Mouse (Mus musculus): Measurements from ENCODE around the gene Emc4. TPM values are rescaled to one million over a fixed set of nuclear protein-coding genes. Genes with fewer than 3 reads are reported as not detected.
A peak's percentile ranks its signal among the peaks of the same experiment; 100 is the strongest.

The Emc4 gene
- polyA plus RNA-seq, 1 experiment from 2014 or later: 40.0 TPM

- H3K4me2 ChIP-seq (ENCODE audit: low read depth, low read length): peak within 1 kb of the TSS; percentile 78
- H3K9ac ChIP-seq (ENCODE audit: low read depth, low read length): peak within 1 kb of the TSS; percentile 99
- no peaks in the 10 kb centered on the region for H3K27me3 ChIP-seq (ENCODE audit: control insufficient read depth, insufficient read depth, low read depth, low read length)
- peak within 1 kb of the TSS; percentile 99 for H3K4me3 ChIP-seq (ENCODE audit: low read depth, low read length)
- H3K4me1 ChIP-seq (ENCODE audit: control insufficient read depth, low read depth, low read length): peaks cover 17% of the 10 kb centered on the region
- H3K27ac ChIP-seq (ENCODE audit: low read length): peak within 1 kb of the TSS; percentile 91
- under 1% methylated on average over 72 of the region's 72 CpGs for WGBS (ENCODE audit: insufficient replicate concordance)
- H3K9me3 ChIP-seq (replicated peaks; ENCODE audit: control insufficient read depth, low read length): no peaks in the 10 kb centered on the region
- no peaks in the 10 kb centered on the region for H3K36me3 ChIP-seq (ENCODE audit: control insufficient read depth, insufficient read depth)
- ATAC-seq (ENCODE audit: low read depth): peak; percentile 100
Measured at GRCm38 (mm10) chr2:112378973-112379898, 11.4 kb upstream of the Emc4 start, which contains the start of gene Katnbl1. Gene Katnbl1 (plus strand): TSS chr2:112379211.

- no peak for ATAC-seq (ENCODE audit: low read depth)
- Histone ChIP-seq H3K27ac (ENCODE audit: low read length) (no peak overlapping the region), H3K4me1 (ENCODE audit: control insufficient read depth, low read depth, low read length) (peaks cover 3% of the 10 kb centered on the region), H3K27me3 (ENCODE audit: control insufficient read depth, insufficient read depth, low read depth, low read length) (no peaks in the 10 kb centered on the region), H3K4me2 (ENCODE audit: low read depth, low read length) (no peak overlapping the region), H3K36me3 (ENCODE audit: control insufficient read depth, insufficient read depth) (no peaks in the 10 kb centered on the region), H3K9ac (ENCODE audit: low read depth, low read length) (no peak overlapping the region), H3K4me3 (ENCODE audit: low read depth, low read length) (no peak overlapping the region), H3K9me3 (replicated peaks; ENCODE audit: control insufficient read depth, low read length) (no peaks in the 10 kb centered on the region)
- 13% methylated on average over 5 of the region's 5 CpGs for WGBS (ENCODE audit: insufficient replicate concordance)
Measured at GRCm38 (mm10) chr2:112374610-112375009, 6.8 kb upstream of the Emc4 start.

- Histone ChIP-seq H3K9ac (ENCODE audit: low read depth, low read length) (no peak overlapping the region), H3K9me3 (replicated peaks; ENCODE audit: control insufficient read depth, low read length) (no peaks in the 10 kb centered on the region), H3K4me1 (ENCODE audit: control insufficient read depth, low read depth, low read length) (no peaks in the 10 kb centered on the region; the same call in 1 of the 2 replicates), H3K4me2 (ENCODE audit: low read depth, low read length) (no peak overlapping the region), H3K27ac (ENCODE audit: low read length) (no peak overlapping the region), H3K4me3 (ENCODE audit: low read depth, low read length) (no peak overlapping the region), H3K36me3 (ENCODE audit: control insufficient read depth, insufficient read depth) (no peaks in the 10 kb centered on the region), H3K27me3 (ENCODE audit: control insufficient read depth, insufficient read depth, low read depth, low read length) (no peaks in the 10 kb centered on the region)
- 49% methylated on average over 4 of the region's 4 CpGs for WGBS (ENCODE audit: insufficient replicate concordance)
- ATAC-seq (ENCODE audit: low read depth): no peak
Measured at GRCm38 (mm10) chr2:112373141-112373540, 5.3 kb upstream of the Emc4 start.

GRCm38 (mm10) chr2:112369941-112370340, 2.1 kb upstream of the Emc4 start:
- ATAC-seq (ENCODE audit: low read depth): no peak
- Histone ChIP-seq H3K36me3 (ENCODE audit: control insufficient read depth, insufficient read depth) (peaks cover 2% of the 10 kb centered on the region), H3K9ac (ENCODE audit: low read depth, low read length) (no peak overlapping the region), H3K4me2 (ENCODE audit: low read depth, low read length) (no peak overlapping the region), H3K4me3 (ENCODE audit: low read depth, low read length) (no peak overlapping the region), H3K9me3 (replicated peaks; ENCODE audit: control insufficient read depth, low read length) (no peaks in the 10 kb centered on the region), H3K27me3 (ENCODE audit: control insufficient read depth, insufficient read depth, low read depth, low read length) (no peaks in the 10 kb centered on the region), H3K27ac (ENCODE audit: low read length) (no peak overlapping the region), H3K4me1 (ENCODE audit: control insufficient read depth, low read depth, low read length) (peaks cover 13% of the 10 kb centered on the region)
- WGBS (ENCODE audit: insufficient replicate concordance): 34% methylated on average over 5 of the region's 5 CpGs

- Histone ChIP-seq H3K4me2 (ENCODE audit: low read depth, low read length) (peak overlapping the region; percentile 84), H3K27me3 (ENCODE audit: control insufficient read depth, insufficient read depth, low read depth, low read length) (no peaks in the 10 kb centered on the region), H3K4me3 (ENCODE audit: low read depth, low read length) (peak overlapping the region; percentile 99), H3K27ac (ENCODE audit: low read length) (peak overlapping the region; percentile 87), H3K9me3 (replicated peaks; ENCODE audit: control insufficient read depth, low read length) (no peaks in the 10 kb centered on the region), H3K9ac (ENCODE audit: low read depth, low read length) (peak overlapping the region; percentile 90), H3K4me1 (ENCODE audit: control insufficient read depth, low read depth, low read length) (peaks cover 13% of the 10 kb centered on the region), H3K36me3 (ENCODE audit: control insufficient read depth, insufficient read depth) (peaks cover 17% of the 10 kb centered on the region)
- ATAC-seq (ENCODE audit: low read depth): peak; percentile 53
- WGBS (ENCODE audit: insufficient replicate concordance): 13% methylated on average over 15 of the region's 15 CpGs
Measured at GRCm38 (mm10) chr2:112367222-112367621, 605 bp downstream of the Emc4 start.

- H3K36me3 ChIP-seq (ENCODE audit: control insufficient read depth, insufficient read depth): peaks cover 56% of the 10 kb centered on the region
- WGBS (ENCODE audit: insufficient replicate concordance): 57% methylated on average over 2 of the region's 2 CpGs
- no peaks in the 10 kb centered on the region for H3K9me3 ChIP-seq (replicated peaks; ENCODE audit: control insufficient read depth, low read length)
- H3K27ac ChIP-seq (ENCODE audit: low read length): no peak overlapping the region
- H3K4me3 ChIP-seq (ENCODE audit: low read depth, low read length): no peak overlapping the region
- H3K9ac ChIP-seq (ENCODE audit: low read depth, low read length): no peak overlapping the region
- no peaks in the 10 kb centered on the region for H3K4me1 ChIP-seq (ENCODE audit: control insufficient read depth, low read depth, low read length)
- no peak overlapping the region for H3K4me2 ChIP-seq (ENCODE audit: low read depth, low read length)
- H3K27me3 ChIP-seq (ENCODE audit: control insufficient read depth, insufficient read depth, low read depth, low read length): no peaks in the 10 kb centered on the region
- no peak for ATAC-seq (ENCODE audit: low read depth)
Measured at GRCm38 (mm10) chr2:112360781-112361169, 7.1 kb downstream of the Emc4 start.

- Histone ChIP-seq H3K4me1 (ENCODE audit: control insufficient read depth, low read depth, low read length) (no peaks in the 10 kb centered on the region), H3K27ac (ENCODE audit: low read length) (no peak overlapping the region), H3K9me3 (replicated peaks; ENCODE audit: control insufficient read depth, low read length) (no peaks in the 10 kb centered on the region), H3K4me2 (ENCODE audit: low read depth, low read length) (no peak overlapping the region), H3K27me3 (ENCODE audit: control insufficient read depth, insufficient read depth, low read depth, low read length) (no peaks in the 10 kb centered on the region), H3K9ac (ENCODE audit: low read depth, low read length) (no peak overlapping the region), H3K36me3 (ENCODE audit: control insufficient read depth, insufficient read depth) (peaks cover 56% of the 10 kb centered on the region), H3K4me3 (ENCODE audit: low read depth, low read length) (no peak overlapping the region)
- ATAC-seq (ENCODE audit: low read depth): no peak
- WGBS (ENCODE audit: insufficient replicate concordance): 85% methylated on average over 12 of the region's 12 CpGs
Measured at GRCm38 (mm10) chr2:112360012-112360780, 7.6 kb downstream of the Emc4 start.

- peaks cover 54% of the 10 kb centered on the region for H3K36me3 ChIP-seq (ENCODE audit: control insufficient read depth, insufficient read depth)
- 75% methylated on average over 2 of the region's 2 CpGs for WGBS (ENCODE audit: insufficient replicate concordance)
Measured at GRCm38 (mm10) chr2:112359611-112360010, 8.2 kb downstream of the Emc4 start.

More at GRCm38 (mm10) chr2:112359611-112360010, 8.2 kb downstream of the Emc4 start:
- Histone ChIP-seq H3K27me3 (ENCODE audit: control insufficient read depth, insufficient read depth, low read depth, low read length) (no peaks in the 10 kb centered on the region), H3K27ac (ENCODE audit: low read length) (no peak overlapping the region), H3K4me3 (ENCODE audit: low read depth, low read length) (no peak overlapping the region), H3K4me2 (ENCODE audit: low read depth, low read length) (no peak overlapping the region), H3K9me3 (replicated peaks; ENCODE audit: control insufficient read depth, low read length) (no peaks in the 10 kb centered on the region), H3K9ac (ENCODE audit: low read depth, low read length) (no peak overlapping the region), H3K4me1 (ENCODE audit: control insufficient read depth, low read depth, low read length) (no peaks in the 10 kb centered on the region)
- ATAC-seq (ENCODE audit: low read depth): no peak
